Mouse (Mus musculus): ENCODE data around the gene Ccdc65.
A peak's percentile ranks its signal among the peaks of the same experiment; 100 is the strongest.
"Not testable (repeated sequence)": the region's sequence is repeated elsewhere in the genome, so short reads cannot be mapped to it uniquely, and the experiment has no call there.

Gene Ccdc65

DNA sequence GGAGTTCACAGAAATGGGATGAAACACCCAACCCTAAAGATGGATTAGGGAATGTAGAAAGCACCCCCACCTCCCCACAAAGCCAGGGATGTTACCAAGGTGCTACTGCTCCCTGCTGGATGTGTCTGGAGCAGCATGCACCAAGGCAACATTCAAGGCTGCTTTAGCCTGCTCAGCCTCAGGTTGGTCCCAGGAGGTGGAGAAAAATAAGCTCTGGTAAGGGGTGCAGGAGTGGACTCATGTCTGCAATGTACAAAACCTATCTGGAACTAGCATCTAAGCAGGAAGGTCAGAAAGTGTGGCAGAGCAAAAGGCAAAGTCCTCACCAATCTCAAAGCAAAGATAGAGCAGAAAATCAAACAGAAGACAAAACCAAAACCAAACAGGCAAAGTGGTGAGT, 29.9 kb downstream of the Ccdc65 start:
- DNase-seq (ENCODE audit: inconsistent ontology term) = no peak

GRCm38 (mm10) chr15:98738796-98739195, 30.8 kb downstream of the Ccdc65 start:
- DNase-seq (ENCODE audit: inconsistent ontology term) = no peak

GRCm38 (mm10) chr15:98740219-98740618, 32.2 kb downstream of the Ccdc65 start:
- DNase-seq (ENCODE audit: inconsistent ontology term) = no peak

DNA sequence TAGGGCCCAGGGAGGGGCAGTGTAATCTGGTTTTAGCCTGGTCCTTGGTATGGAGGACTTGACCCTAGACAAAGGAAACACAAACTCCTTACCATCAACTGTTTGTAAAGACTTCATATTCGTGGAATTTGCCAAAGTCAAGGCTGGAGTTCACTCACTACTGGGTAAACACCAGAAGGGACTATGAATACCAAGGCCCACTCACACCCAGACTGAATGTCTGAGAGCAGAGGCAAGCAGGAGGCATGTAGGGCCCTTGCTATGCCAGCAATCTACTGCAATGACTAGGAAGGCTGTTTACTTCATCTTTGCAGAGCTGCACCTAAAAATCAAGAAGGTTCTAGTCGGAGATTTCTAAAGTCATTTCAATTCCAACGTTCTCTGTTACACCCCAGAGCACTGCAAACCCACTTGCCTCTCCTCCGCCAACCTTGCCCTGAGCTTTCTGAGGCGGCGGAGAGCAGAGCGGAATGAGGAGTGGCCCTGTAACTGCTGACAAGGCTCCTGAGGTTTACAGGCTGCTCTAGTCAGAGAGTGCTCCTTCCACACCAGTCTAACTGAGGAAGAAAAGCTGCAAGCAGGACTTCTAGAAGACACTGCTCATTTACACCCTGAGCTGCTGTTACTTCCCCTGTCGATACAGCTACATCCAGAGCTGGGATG, 34.9 kb downstream of the Ccdc65 start:
- no peak for DNase-seq (ENCODE audit: inconsistent ontology term)

- DNase-seq (ENCODE audit: inconsistent ontology term) = not testable (repeated sequence)
Observed at GRCm38 (mm10) chr15:98743863-98744262, 35.9 kb downstream of the Ccdc65 start.

GRCm38 (mm10) chr15:98746344-98746965, 38.4 kb downstream of the Ccdc65 start:
- peak; percentile 18 for DNase-seq (ENCODE audit: inconsistent ontology term)

- DNase-seq (ENCODE audit: inconsistent ontology term) = no peak
Observed at GRCm38 (mm10) chr15:98747296-98747695, 39.3 kb downstream of the Ccdc65 start.

DNA sequence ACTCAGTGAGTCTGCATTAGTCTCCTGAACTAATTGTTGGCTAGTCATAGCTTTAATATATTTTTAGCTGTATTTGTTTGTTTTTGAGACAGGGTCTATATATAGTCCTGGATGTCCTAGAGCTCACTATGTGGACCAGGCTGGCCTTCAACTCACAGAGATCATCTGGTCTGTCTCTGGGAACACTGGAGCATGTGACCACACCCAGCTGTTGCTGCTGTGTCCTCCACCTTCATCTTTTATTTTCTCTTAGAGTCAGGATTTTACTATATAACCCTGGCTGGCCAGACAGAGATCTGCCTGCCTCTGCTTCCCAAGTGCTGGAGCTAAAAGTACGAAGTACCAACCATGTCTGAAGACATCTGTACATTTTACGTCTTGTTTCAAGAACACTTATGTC, 41.1 kb downstream of the Ccdc65 start:
- DNase-seq (ENCODE audit: inconsistent ontology term) = no peak

DNA sequence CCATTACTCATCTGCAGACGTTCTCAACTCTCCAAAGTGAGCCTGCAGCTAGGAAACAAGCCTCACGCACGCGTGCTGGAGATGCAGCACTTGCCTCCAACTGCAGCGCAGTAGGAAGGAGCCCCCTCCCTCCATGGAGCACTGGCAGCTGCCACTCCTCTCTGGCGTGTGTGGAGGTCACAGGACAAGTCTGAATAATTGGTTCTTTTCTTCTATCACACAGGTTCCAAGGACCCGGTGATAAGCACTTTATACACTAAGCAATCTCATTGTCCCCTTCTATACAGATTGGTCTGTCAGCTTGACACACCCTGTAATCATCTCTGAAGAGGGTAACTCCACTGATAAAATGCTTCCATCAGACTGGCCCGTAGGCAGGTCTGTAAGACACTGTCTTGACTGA, 45.0 kb downstream of the Ccdc65 start:
- no peak for DNase-seq (ENCODE audit: inconsistent ontology term)

DNA sequence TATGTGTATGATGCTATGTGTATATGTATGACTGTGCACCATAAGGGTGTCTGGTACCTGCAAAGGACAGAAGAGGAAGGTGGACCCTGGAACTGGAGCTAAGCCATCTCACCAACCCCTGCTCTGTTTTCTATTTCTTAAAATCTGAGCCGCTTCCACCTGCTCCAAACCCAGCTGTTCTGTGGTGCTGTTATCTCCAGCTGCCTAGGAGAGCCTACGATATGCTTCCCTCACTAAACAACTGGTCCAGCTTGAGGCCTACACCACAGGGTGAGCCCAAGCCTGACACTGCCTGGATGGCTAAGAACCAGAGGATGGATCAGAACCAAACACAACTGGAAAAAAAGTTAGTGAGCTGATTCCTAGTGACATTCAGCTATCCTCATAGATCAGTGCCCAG, 46.1 kb downstream of the Ccdc65 start:
- DNase-seq (ENCODE audit: inconsistent ontology term) = no peak

GRCm38 (mm10) chr15:98762201-98762621, 54.2 kb downstream of the Ccdc65 start:
- peak; percentile 94 for DNase-seq (ENCODE audit: inconsistent ontology term)

DNA sequence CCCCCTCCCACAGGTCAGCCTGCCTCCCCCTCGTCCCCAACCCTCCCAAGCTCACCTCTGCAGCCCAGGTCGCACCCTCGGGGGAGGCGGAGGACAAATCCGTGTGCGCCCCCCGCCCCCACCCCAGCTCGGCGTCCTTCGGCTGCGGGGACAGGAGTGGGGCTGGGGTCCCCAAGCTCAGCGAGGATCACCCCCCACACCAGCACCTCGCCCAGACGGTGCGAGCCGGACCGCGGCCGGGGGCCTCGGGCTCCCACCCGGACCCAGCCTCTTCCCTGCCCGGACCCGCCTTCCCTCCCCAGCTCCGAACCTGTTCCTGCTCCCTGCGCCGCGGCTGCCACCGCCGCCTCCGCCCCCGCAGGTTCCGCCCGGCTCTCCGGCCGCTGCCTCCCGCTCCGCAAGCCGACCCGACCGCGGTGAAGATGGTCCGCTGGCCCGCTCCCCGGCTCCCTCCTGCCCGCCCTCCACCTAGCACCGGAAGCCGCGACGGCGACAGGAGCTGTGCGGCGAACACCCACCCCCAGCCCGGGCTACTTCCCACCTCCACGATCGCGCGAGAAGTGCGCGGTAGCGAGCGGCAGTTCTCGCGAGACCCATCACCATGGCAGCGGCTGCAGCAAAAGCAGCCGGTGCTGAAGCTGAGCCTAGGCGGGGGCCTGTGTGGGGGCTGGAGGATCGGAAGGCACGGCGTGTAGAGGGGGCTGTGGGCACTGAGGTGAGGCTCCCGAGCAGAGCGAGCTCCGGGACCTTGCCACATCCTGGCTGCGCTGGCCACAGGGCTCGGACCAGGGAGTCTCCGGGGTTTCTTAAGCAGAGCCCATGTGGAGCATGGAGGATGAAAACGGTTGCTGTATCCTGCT, 54.9 kb downstream of the Ccdc65 start, which contains the start of gene Arf3:
Gene Arf3, minus strand, starts transcription at position 545 of the 860 bp plus-strand sequence.
- DNase-seq (ENCODE audit: inconsistent ontology term) = peak; percentile 96

- DNase-seq (ENCODE audit: inconsistent ontology term) = no peak
Observed at GRCm38 (mm10) chr15:98765929-98766328, 57.9 kb downstream of the Ccdc65 start.

GRCm38 (mm10) chr15:98768259-98768658, 60.3 kb downstream of the Ccdc65 start:
- DNase-seq (ENCODE audit: inconsistent ontology term) = peak; percentile 73

- no peak for DNase-seq (ENCODE audit: inconsistent ontology term)
Observed at GRCm38 (mm10) chr15:98771813-98772425, 63.9 kb downstream of the Ccdc65 start.

- DNase-seq (ENCODE audit: inconsistent ontology term) = no peak
Observed at GRCm38 (mm10) chr15:98772511-98773211, 64.7 kb downstream of the Ccdc65 start.

All from Muller cell, postnatal 12 days (primary cell).